Mouse (Mus musculus): ENCODE data around the gene Mtss1l. TPM values are rescaled to one million over a fixed set of nuclear protein-coding genes. Genes with fewer than 3 reads are reported as not detected.

Gene Mtss1l
- polyA plus RNA-seq, 1 experiment from 2014 or later, result 5.7 TPM

- Histone ChIP-seq H3K27me3 (ENCODE audit: control insufficient read depth, insufficient read depth, low read length) (no peaks in the 10 kb centered on the region), H3K4me3 (ENCODE audit: low read depth, low read length) (no peak overlapping the region), H3K4me2 (replicated peaks; ENCODE audit: low read depth) (no peak overlapping the region), H3K36me3 (ENCODE audit: control insufficient read depth, insufficient read depth, low read length) (no peaks in the 10 kb centered on the region), H3K27ac (replicated peaks) (no peak overlapping the region; the same call in 1 of the 2 replicates), H3K9me3 (ENCODE audit: control insufficient read depth, low read length) (no peaks in the 10 kb centered on the region), H3K4me1 (replicated peaks; ENCODE audit: control insufficient read depth, insufficient read depth) (0 out of 2 replicates have a peak, but pooled peaks cover 3% of the 10 kb centered on the region), H3K9ac (ENCODE audit: low read length) (no peak overlapping the region)
- DNase-seq (ENCODE audit: low spot score), result no peak
- no peak for ATAC-seq (ENCODE audit: low FRiP score, low TSS enrichment)
- 52% methylated on average over 12 of the region's 12 CpGs for WGBS
- TF ChIP-seq CTCF (IDR thresholded peaks at IDR 0.05; ENCODE audit: low read depth) (no peak), EP300 (optimal IDR thresholded peaks at IDR 0.05) (no peak)
Measured at GRCm38 (mm10) chr8:110789571-110789970, 68.3 kb downstream of the Mtss1l start.

GRCm38 (mm10) chr8:110790270-110790669 lies 69.0 kb downstream of the Mtss1l start:
- H3K36me3 ChIP-seq (ENCODE audit: control insufficient read depth, insufficient read depth, low read length), result no peaks in the 10 kb centered on the region
- no peaks in the 10 kb centered on the region for H3K27me3 ChIP-seq (ENCODE audit: control insufficient read depth, insufficient read depth, low read length)
- DNase-seq (ENCODE audit: low spot score) (peak; percentile 20), ATAC-seq (ENCODE audit: low FRiP score, low TSS enrichment) (0 out of 2 replicates have a peak, but pooled peaks have one; percentile 17)
- H3K4me3 ChIP-seq (ENCODE audit: low read depth, low read length), result no peak overlapping the region
- H3K27ac ChIP-seq (replicated peaks), result no peak overlapping the region
- no peak for TF ChIP-seq EP300 (optimal IDR thresholded peaks at IDR 0.05)
- no peak for TF ChIP-seq CTCF (IDR thresholded peaks at IDR 0.05; ENCODE audit: low read depth)
- 47% methylated on average over 6 of the region's 6 CpGs for WGBS
- no peak overlapping the region for H3K4me2 ChIP-seq (replicated peaks; ENCODE audit: low read depth)
- H3K4me1 ChIP-seq (replicated peaks; ENCODE audit: control insufficient read depth, insufficient read depth), result 0 out of 2 replicates have a peak, but pooled peaks cover 3% of the 10 kb centered on the region
- no peaks in the 10 kb centered on the region for H3K9me3 ChIP-seq (ENCODE audit: control insufficient read depth, low read length)
- no peak overlapping the region for H3K9ac ChIP-seq (ENCODE audit: low read length)

Other genes with a start within 250 kb of the Mtss1l start
- gene Vac14, start 102.9 kb upstream of the Mtss1l start, polyA plus RNA-seq (2015; fragmentation: Nextera tagmentation; extraction: Ambion mirVana), result 7.7 and 9.5 TPM in 2 replicates
- 5.0 and 6.4 TPM in 2 replicates for gene Il34, start 84.4 kb downstream of the Mtss1l start, polyA plus RNA-seq (2015; fragmentation: Nextera tagmentation; extraction: Ambion mirVana)
- 34.1 and 34.9 TPM in 2 replicates for gene Cog4, start 125.1 kb downstream of the Mtss1l start, polyA plus RNA-seq (2015; fragmentation: Nextera tagmentation; extraction: Ambion mirVana)
- gene Sf3b3, start 125.3 kb downstream of the Mtss1l start, polyA plus RNA-seq (2015; fragmentation: Nextera tagmentation; extraction: Ambion mirVana), result 38.6 and 39.0 TPM in 2 replicates
- 6.0 and 6.5 TPM in 2 replicates for gene Fuk, start 181.0 kb downstream of the Mtss1l start, polyA plus RNA-seq (2015; fragmentation: Nextera tagmentation; extraction: Ambion mirVana)
- gene St3gal2, start 198.4 kb downstream of the Mtss1l start, polyA plus RNA-seq (2015; fragmentation: Nextera tagmentation; extraction: Ambion mirVana), result 7.1 and 7.3 TPM in 2 replicates

Measured in stomach, postnatal 0 days (tissue).